Mouse (Mus musculus) limb, embryonic 11.5 days (tissue): ENCODE results near the gene Rps21. TPM values are rescaled to one million over a fixed set of nuclear protein-coding genes. Genes with fewer than 3 reads are reported as not detected.

Experiments
- ATAC-seq: fragments of 200-750 bp; cut with Nextera tagmentation; 2 replicates; pipeline ENCODE4 v1.8.0; 2017; ENCODE audit warnings: low read depth; ENCODE audit not compliant: insufficient number of reproducible peaks, low FRiP score, low TSS enrichment
- DNase-seq: peaks from one replicate; pipeline ENCODE4 v3.0.0-alpha.2; 2015; ENCODE audit warnings: low spot score
- H3K27ac ChIP-seq: fragments of 300-500 bp; sonication (generic); replicated peaks from 2 replicates; pipeline ENCODE4 v1.5.1; 2014; ENCODE audit warnings: low read depth, mild to moderate bottlenecking, low read length
- H3K27me3 ChIP-seq: fragments of 300-500 bp; sonication (generic); 2 replicates; pipeline ENCODE4 v1.6.1; 2014; ENCODE audit warnings: mild to moderate bottlenecking, low read length, mixed read lengths; ENCODE audit not compliant: control insufficient read depth, insufficient read depth
- H3K36me3 ChIP-seq: fragments of 300-500 bp; sonication (generic); 2 replicates; pipeline ENCODE4 v1.6.1; 2014; ENCODE audit warnings: mild to moderate bottlenecking, low read length, moderate library complexity, mixed read lengths; ENCODE audit not compliant: control insufficient read depth, insufficient read depth
- H3K4me1 ChIP-seq: fragments of 300-500 bp; sonication (generic); 2 replicates; pipeline ENCODE4 v1.6.1; 2014; ENCODE audit warnings: low read length, mixed read lengths; ENCODE audit not compliant: control insufficient read depth, insufficient read depth
- H3K4me2 ChIP-seq: fragments of 300-500 bp; sonication (generic); 2 replicates; pipeline ENCODE4 v1.6.1; 2014; ENCODE audit warnings: low read depth, mild to moderate bottlenecking, moderate library complexity; ENCODE audit not compliant: severe bottlenecking
- H3K4me3 ChIP-seq: fragments of 300-500 bp; sonication (generic); 2 replicates; pipeline ENCODE4 v1.5.1; 2014; ENCODE audit warnings: low read depth, low read length
- H3K9ac ChIP-seq: fragments of 300-500 bp; sonication (generic); 2 replicates; pipeline ENCODE4 v1.6.1; 2014; ENCODE audit warnings: mild to moderate bottlenecking, low read length
- H3K9me3 ChIP-seq: fragments of 300-500 bp; sonication (generic); 2 replicates; pipeline ENCODE4 v1.6.1; 2016; ENCODE audit warnings: low read length; ENCODE audit not compliant: control insufficient read depth
- WGBS: fragments of 180-500 bp; shearing (Covaris S2); extraction: QIAGEN DNeasy Blood & Tissue Kit; methylation state at CpG from one replicate; pipeline ENCODE4 v1.1.7; 2014; 5-methylcytosine and 5-hydroxymethylcytosine counted together
- polyA plus RNA-seq: library from polyadenylated mRNA; unstranded; fragments of >200 nt; fragmentation: Nextera tagmentation; extraction: Ambion mirVana; gene quantifications from 2 replicates; pipeline ENCODE4 v1.2.1, GENCODE M21; 2014

Gene Rps21
- polyA plus RNA-seq, 1 experiment from 2014 or later, result 641 TPM

GRCm38 (mm10) chr2:180217587-180217986 is 39.6 kb upstream of the Rps21 start:
- no peak overlapping the region for H3K4me2 ChIP-seq
- ATAC-seq (no peak), DNase-seq (no peak)
- no peaks in the 10 kb centered on the region for H3K36me3 ChIP-seq
- peaks cover 7% of the 10 kb centered on the region for H3K4me1 ChIP-seq
- no peak overlapping the region for H3K9ac ChIP-seq
- 91% methylated on average over 8 of the region's 8 CpGs for WGBS
- no peak overlapping the region for H3K27ac ChIP-seq
- no peaks in the 10 kb centered on the region for H3K9me3 ChIP-seq
- no peak overlapping the region for H3K4me3 ChIP-seq
- H3K27me3 ChIP-seq, result no peaks in the 10 kb centered on the region

DNA sequence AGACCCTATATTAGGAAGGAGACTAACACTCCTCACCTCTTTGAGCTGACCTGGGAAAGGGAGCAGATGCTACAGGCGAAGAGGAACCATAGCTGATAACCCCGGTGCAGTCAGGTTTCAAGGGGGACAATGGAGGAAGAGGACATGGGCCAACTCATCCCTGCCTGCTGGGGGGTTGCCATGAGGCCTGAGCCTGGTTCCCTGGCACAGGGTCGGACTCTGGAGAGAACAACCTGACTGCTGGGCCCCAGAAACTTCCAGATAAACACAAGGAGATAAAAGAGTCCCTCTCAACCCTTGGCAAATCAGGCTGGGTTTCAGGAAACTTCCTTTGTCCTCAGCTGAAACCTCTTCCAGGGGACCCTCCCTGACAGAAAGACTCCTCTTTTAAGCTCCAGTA is 38.9 kb upstream of the Rps21 start:
- H3K4me3 ChIP-seq, result no peak overlapping the region
- 73% methylated on average over 3 of the region's 3 CpGs for WGBS
- H3K27me3 ChIP-seq, result peaks cover under 1% of the 10 kb centered on the region; the same call in 1 of the 2 replicates
- no peaks in the 10 kb centered on the region for H3K36me3 ChIP-seq
- no peak for DNase-seq
- no peak for ATAC-seq
- no peaks in the 10 kb centered on the region for H3K9me3 ChIP-seq
- H3K9ac ChIP-seq, result no peak overlapping the region
- peaks cover 7% of the 10 kb centered on the region for H3K4me1 ChIP-seq
- H3K4me2 ChIP-seq, result no peak overlapping the region
- 0 out of 2 replicates have a peak overlapping the region, but pooled peaks have one; percentile 30 for H3K27ac ChIP-seq

DNA sequence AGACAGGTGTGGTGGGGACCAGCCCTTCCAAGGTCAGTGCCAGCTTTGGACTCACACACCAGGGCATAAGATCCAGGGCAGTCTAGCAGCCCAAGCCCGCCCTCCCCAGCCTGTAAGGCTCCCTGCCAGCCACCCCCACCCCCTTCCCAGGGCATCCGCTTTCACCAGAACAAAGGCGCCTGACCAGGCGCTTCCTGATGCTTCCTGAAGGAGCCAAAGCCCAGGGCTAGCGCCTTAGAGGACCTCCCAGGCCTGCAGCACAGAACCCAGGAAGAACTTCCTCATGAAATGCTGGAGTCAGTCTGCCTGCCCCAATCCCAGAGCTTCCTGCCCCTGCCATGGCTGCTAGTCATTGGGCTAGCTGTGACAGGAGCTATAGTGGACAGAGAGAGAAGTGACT is 38.5 kb upstream of the Rps21 start:
- peaks cover 7% of the 10 kb centered on the region for H3K4me1 ChIP-seq
- no peak overlapping the region for H3K4me3 ChIP-seq
- 0 out of 2 replicates have a peak overlapping the region, but pooled peaks have one; percentile 30 for H3K27ac ChIP-seq
- no peak overlapping the region for H3K9ac ChIP-seq
- DNase-seq (no peak), ATAC-seq (no peak)
- 33% methylated on average over 5 of the region's 5 CpGs for WGBS
- no peak overlapping the region for H3K4me2 ChIP-seq
- H3K36me3 ChIP-seq, result no peaks in the 10 kb centered on the region
- peaks cover 4% of the 10 kb centered on the region; the same call in 1 of the 2 replicates for H3K27me3 ChIP-seq
- H3K9me3 ChIP-seq, result no peaks in the 10 kb centered on the region

DNA sequence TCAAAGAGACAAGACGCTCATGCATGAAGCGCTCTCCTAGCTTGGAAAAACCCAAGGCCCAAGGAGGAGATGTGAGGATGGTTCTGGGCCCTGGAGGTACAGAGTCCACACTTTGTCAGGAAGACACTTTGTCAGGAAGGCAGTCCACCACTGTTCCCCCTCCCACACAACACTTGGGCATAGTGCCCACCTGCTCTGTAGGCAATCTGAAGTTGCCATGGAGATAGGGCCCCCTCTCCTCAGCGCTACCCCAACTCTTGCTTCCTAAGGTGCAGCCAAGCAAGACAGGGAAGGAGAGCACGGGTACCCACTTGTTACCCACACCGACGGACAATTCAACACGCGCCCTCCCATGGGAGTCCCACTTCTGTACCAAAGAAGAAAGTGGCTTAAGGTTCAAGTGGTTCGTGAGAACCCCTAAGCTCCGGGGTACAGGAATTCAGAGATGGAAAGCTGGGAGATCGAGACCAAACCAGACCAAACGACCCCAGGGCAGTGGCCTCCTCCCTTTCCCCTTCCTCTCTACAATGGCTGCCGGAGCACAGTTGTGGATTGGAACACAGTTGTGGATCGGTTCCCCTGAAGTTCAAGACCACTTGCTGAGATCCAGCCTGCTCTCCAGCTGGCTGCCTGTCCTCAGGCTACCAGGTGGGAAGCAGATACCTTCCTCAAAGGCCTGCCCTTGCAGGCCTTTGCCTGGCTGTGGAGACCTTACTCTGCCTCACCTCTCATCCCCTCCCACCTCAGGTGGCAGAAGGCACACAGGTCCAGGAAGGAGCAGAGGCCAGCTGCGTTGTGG is 37.8 kb upstream of the Rps21 start:
- ATAC-seq (no peak), DNase-seq (no peak)
- Histone ChIP-seq H3K9ac (no peak overlapping the region), H3K4me2 (no peak overlapping the region), H3K4me1 (peaks cover 9% of the 10 kb centered on the region), H3K9me3 (no peaks in the 10 kb centered on the region), H3K36me3 (no peaks in the 10 kb centered on the region), H3K27ac (no peak overlapping the region), H3K4me3 (no peak overlapping the region), H3K27me3 (peaks cover 7% of the 10 kb centered on the region)
- WGBS, result 79% methylated on average over 15 of the region's 15 CpGs

- ATAC-seq, result no peak
- Histone ChIP-seq H3K27me3 (peaks cover 15% of the 10 kb centered on the region), H3K27ac (no peak overlapping the region), H3K4me2 (no peak overlapping the region), H3K4me1 (peaks cover 12% of the 10 kb centered on the region), H3K4me3 (no peak overlapping the region), H3K36me3 (no peaks in the 10 kb centered on the region), H3K9me3 (no peaks in the 10 kb centered on the region), H3K9ac (no peak overlapping the region)
- DNase-seq, result no peak
- WGBS, result 71% methylated on average over 9 of the region's 9 CpGs
Measured at GRCm38 (mm10) chr2:180220165-180220564, 37.0 kb upstream of the Rps21 start.

DNA sequence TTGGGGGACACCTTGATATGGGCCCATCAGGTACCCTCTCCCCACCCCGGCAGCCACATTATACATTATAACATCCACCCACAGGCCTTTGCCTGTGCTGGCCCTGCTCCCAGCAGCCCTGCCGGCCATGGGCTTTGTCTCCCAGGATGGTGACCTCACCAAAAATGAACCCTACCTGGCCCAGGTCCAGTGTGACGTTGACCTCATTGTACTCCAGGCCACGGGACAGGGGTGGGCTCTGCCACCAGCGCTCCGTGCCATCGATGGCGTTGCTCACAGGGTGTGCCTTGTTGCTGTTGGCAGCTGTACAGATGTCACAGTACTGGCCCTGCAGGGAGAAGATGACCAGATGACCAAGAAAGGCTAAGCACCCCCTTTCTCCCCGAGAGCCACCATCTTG is 36.1 kb upstream of the Rps21 start:
- H3K4me3 ChIP-seq, result no peak overlapping the region
- H3K36me3 ChIP-seq, result no peaks in the 10 kb centered on the region
- H3K27me3 ChIP-seq, result peaks cover 21% of the 10 kb centered on the region
- peaks cover 15% of the 10 kb centered on the region for H3K4me1 ChIP-seq
- no peak overlapping the region for H3K4me2 ChIP-seq
- H3K9ac ChIP-seq, result no peak overlapping the region
- H3K27ac ChIP-seq, result no peak overlapping the region
- DNase-seq (no peak), ATAC-seq (no peak)
- no peaks in the 10 kb centered on the region for H3K9me3 ChIP-seq
- 93% methylated on average over 9 of the region's 9 CpGs for WGBS

GRCm38 (mm10) chr2:180222250-180222649 is 34.9 kb upstream of the Rps21 start:
- H3K27ac ChIP-seq, result no peak overlapping the region
- H3K4me3 ChIP-seq, result no peak overlapping the region
- H3K4me2 ChIP-seq, result peak overlapping the region; percentile 7; the same call in 1 of the 2 replicates
- peaks cover 29% of the 10 kb centered on the region for H3K27me3 ChIP-seq
- no peaks in the 10 kb centered on the region for H3K36me3 ChIP-seq
- H3K4me1 ChIP-seq, result peaks cover 22% of the 10 kb centered on the region
- no peak for ATAC-seq
- no peaks in the 10 kb centered on the region for H3K9me3 ChIP-seq
- WGBS, result 19% methylated on average over 6 of the region's 6 CpGs
- no peak overlapping the region for H3K9ac ChIP-seq
- DNase-seq, result peak; percentile 58

GRCm38 (mm10) chr2:180224647-180225043 is 32.5 kb upstream of the Rps21 start:
- H3K9me3 ChIP-seq, result no peaks in the 10 kb centered on the region
- H3K27ac ChIP-seq, result no peak overlapping the region
- peak overlapping the region; percentile 69 for H3K4me3 ChIP-seq
- H3K9ac ChIP-seq, result peak overlapping the region; percentile 17; the same call in 1 of the 2 replicates
- ATAC-seq (no peak), DNase-seq (no peak)
- H3K4me1 ChIP-seq, result peaks cover 29% of the 10 kb centered on the region
- peaks cover 29% of the 10 kb centered on the region for H3K27me3 ChIP-seq
- H3K4me2 ChIP-seq, result peak overlapping the region; percentile 99
- 1% methylated on average over 12 of the region's 13 CpGs for WGBS
- H3K36me3 ChIP-seq, result no peaks in the 10 kb centered on the region
